Mouse (Mus musculus) macrophage (primary cell): ENCODE measurements around the gene Rnf157. TPM values are rescaled to one million over a fixed set of nuclear protein-coding genes. Genes with fewer than 3 reads are reported as not detected.
A peak's percentile ranks its signal among the peaks of the same experiment; 100 is the strongest.

ENCODE experiments used
- H3K27ac ChIP-seq: fragments of 350-480 bp; formaldehyde crosslinking; 2 replicates; pipeline ENCODE4 v1.9.0; 2021
- H3K36me3 ChIP-seq: fragments of 350-480 bp; formaldehyde crosslinking; 2 replicates; pipeline ENCODE4 v1.9.0; 2021; ENCODE audit errors: inconsistent target
- H3K4me3 ChIP-seq: fragments of 350-480 bp; formaldehyde crosslinking; 2 replicates; pipeline ENCODE4 v1.9.0; 2021; ENCODE audit errors: inconsistent target
- H3K79me2 ChIP-seq: fragments of 350-480 bp; formaldehyde crosslinking; 2 replicates; pipeline ENCODE4 v1.9.0; 2021; ENCODE audit errors: inconsistent target
- WGBS: methylation state at CpG from one replicate; pipeline ENCODE4 v1.1.7; 2026; ENCODE audit warnings: inconsistent platforms; ENCODE audit not compliant: missing documents; 5-methylcytosine and 5-hydroxymethylcytosine counted together
- polyA plus RNA-seq: library from polyadenylated mRNA; stranded (reverse); fragments of 250-400 nt; gene quantifications from 3 replicates; pipeline ENCODE4 v1.2.4, GENCODE M21; 2018; ENCODE audit warnings: inconsistent platforms

The Rnf157 gene
- polyA plus RNA-seq, 1 experiment from 2014 or later = 14.0 TPM

- Histone ChIP-seq H3K27ac (no peak overlapping the region), H3K4me3 (no peak overlapping the region), H3K79me2 (peaks cover 12% of the 10 kb centered on the region; the same call in 1 of the 2 replicates), H3K36me3 (peaks cover 17% of the 10 kb centered on the region)
- WGBS = 90% methylated on average over 12 of the region's 12 CpGs
Measured at GRCm38 (mm10) chr11:116307762-116308531, 104.9 kb downstream of the Rnf157 start.

GRCm38 (mm10) chr11:116307019-116307725 lies 105.7 kb downstream of the Rnf157 start, which contains the start of gene Exoc7:
Exoc7 (minus strand) TSS chr11:116307233.
- 85% methylated on average over 10 of the region's 10 CpGs for WGBS
- peaks cover 12% of the 10 kb centered on the region; the same call in 1 of the 2 replicates for H3K79me2 ChIP-seq
- peak within 1 kb of the TSS; percentile 96 for H3K4me3 ChIP-seq
- peaks cover 25% of the 10 kb centered on the region for H3K36me3 ChIP-seq
- peak within 1 kb of the TSS; percentile 43 for H3K27ac ChIP-seq

GRCm38 (mm10) chr11:116306126-116306982 lies 106.5 kb downstream of the Rnf157 start:
- peaks cover 33% of the 10 kb centered on the region for H3K36me3 ChIP-seq
- H3K79me2 ChIP-seq = peaks cover 12% of the 10 kb centered on the region; the same call in 1 of the 2 replicates
- peak overlapping the region; percentile 96 for H3K4me3 ChIP-seq
- H3K27ac ChIP-seq = peak overlapping the region; percentile 43
- 3% methylated on average over 52 of the region's 53 CpGs for WGBS

- H3K36me3 ChIP-seq = peaks cover 42% of the 10 kb centered on the region
- H3K79me2 ChIP-seq = peaks cover 12% of the 10 kb centered on the region; the same call in 1 of the 2 replicates
- peak overlapping the region; percentile 96 for H3K4me3 ChIP-seq
- no peak overlapping the region for H3K27ac ChIP-seq
- WGBS = 92% methylated on average over 2 of the region's 2 CpGs
Measured at GRCm38 (mm10) chr11:116305423-116305822, 107.4 kb downstream of the Rnf157 start.

GRCm38 (mm10) chr11:116298621-116299020 lies 114.2 kb downstream of the Rnf157 start:
- no peak overlapping the region for H3K27ac ChIP-seq
- H3K79me2 ChIP-seq = no peaks in the 10 kb centered on the region
- peaks cover 75% of the 10 kb centered on the region for H3K36me3 ChIP-seq
- no peak overlapping the region for H3K4me3 ChIP-seq
- 95% methylated on average over 6 of the region's 6 CpGs for WGBS

- Histone ChIP-seq H3K79me2 (no peaks in the 10 kb centered on the region), H3K36me3 (peaks cover 71% of the 10 kb centered on the region), H3K4me3 (no peak overlapping the region), H3K27ac (no peak overlapping the region)
- 93% methylated on average over 11 of the region's 11 CpGs for WGBS
Measured at GRCm38 (mm10) chr11:116298221-116298620, 114.6 kb downstream of the Rnf157 start.

GRCm38 (mm10) chr11:116297017-116297416 lies 115.8 kb downstream of the Rnf157 start:
- peaks cover 71% of the 10 kb centered on the region; the same call in 1 of the 2 replicates for H3K36me3 ChIP-seq
- WGBS = 88% methylated on average over 3 of the region's 3 CpGs

GRCm38 (mm10) chr11:116296191-116296734 lies 116.6 kb downstream of the Rnf157 start:
- no peak overlapping the region for H3K27ac ChIP-seq
- WGBS = 95% methylated on average over 8 of the region's 8 CpGs
- peaks cover 69% of the 10 kb centered on the region; the same call in 1 of the 2 replicates for H3K36me3 ChIP-seq
- no peaks in the 10 kb centered on the region for H3K79me2 ChIP-seq
- no peak overlapping the region for H3K4me3 ChIP-seq

More at GRCm38 (mm10) chr11:116297017-116297416, 115.8 kb downstream of the Rnf157 start:
- H3K79me2 ChIP-seq = no peaks in the 10 kb centered on the region
- H3K27ac ChIP-seq = no peak overlapping the region
- H3K4me3 ChIP-seq = no peak overlapping the region

- 49% methylated on average over 5 of the region's 5 CpGs for WGBS
- no peak overlapping the region for H3K4me3 ChIP-seq
- no peaks in the 10 kb centered on the region for H3K79me2 ChIP-seq
- peaks cover 72% of the 10 kb centered on the region for H3K36me3 ChIP-seq
- no peak overlapping the region for H3K27ac ChIP-seq
Measured at GRCm38 (mm10) chr11:116294319-116294718, 118.5 kb downstream of the Rnf157 start.

GRCm38 (mm10) chr11:116293538-116294137 lies 119.2 kb downstream of the Rnf157 start:
- WGBS = 91% methylated on average over 12 of the region's 12 CpGs
- no peak overlapping the region for H3K27ac ChIP-seq
- H3K79me2 ChIP-seq = no peaks in the 10 kb centered on the region
- H3K36me3 ChIP-seq = peaks cover 71% of the 10 kb centered on the region
- H3K4me3 ChIP-seq = no peak overlapping the region

- Histone ChIP-seq H3K27ac (no peak overlapping the region), H3K36me3 (peaks cover 78% of the 10 kb centered on the region), H3K4me3 (no peak overlapping the region), H3K79me2 (no peaks in the 10 kb centered on the region)
- WGBS = 95% methylated on average over 12 of the region's 13 CpGs
Measured at GRCm38 (mm10) chr11:116292401-116292800, 120.4 kb downstream of the Rnf157 start.

GRCm38 (mm10) chr11:116290556-116290955 lies 122.3 kb downstream of the Rnf157 start:
- Histone ChIP-seq H3K27ac (no peak overlapping the region), H3K4me3 (no peak overlapping the region), H3K36me3 (peaks cover 62% of the 10 kb centered on the region), H3K79me2 (no peaks in the 10 kb centered on the region)
- WGBS = 83% methylated on average over 6 of the region's 8 CpGs

- H3K4me3 ChIP-seq = no peak overlapping the region
- 78% methylated on average over 5 of the region's 5 CpGs for WGBS
- no peaks in the 10 kb centered on the region for H3K79me2 ChIP-seq
- H3K36me3 ChIP-seq = peaks cover 43% of the 10 kb centered on the region
- no peak overlapping the region for H3K27ac ChIP-seq
Measured at GRCm38 (mm10) chr11:116287351-116287750, 125.5 kb downstream of the Rnf157 start.
